Mouse (Mus musculus) heart, adult 8-10 months (tissue): ENCODE data around the gene BC035947. TPM values are rescaled to one million over a fixed set of nuclear protein-coding genes. Genes with fewer than 3 reads are reported as not detected.
A peak's percentile ranks its signal among the peaks of the same experiment; 100 is the strongest.
"Not testable (repeated sequence)": the region's sequence is repeated elsewhere in the genome, so short reads cannot be mapped to it uniquely, and the experiment has no call there.

Experiments used
- DNase-seq: peaks from one replicate; pipeline ENCODE4 v3.0.0; 2022; ENCODE audit warnings: low spot score
- total RNA-seq, 4 experiments: library from RNA; stranded (reverse); gene quantifications; 2 replicates each; pipeline ENCODE4 v1.2.4; 2022

The BC035947 gene
- not detected for total RNA-seq

DNA sequence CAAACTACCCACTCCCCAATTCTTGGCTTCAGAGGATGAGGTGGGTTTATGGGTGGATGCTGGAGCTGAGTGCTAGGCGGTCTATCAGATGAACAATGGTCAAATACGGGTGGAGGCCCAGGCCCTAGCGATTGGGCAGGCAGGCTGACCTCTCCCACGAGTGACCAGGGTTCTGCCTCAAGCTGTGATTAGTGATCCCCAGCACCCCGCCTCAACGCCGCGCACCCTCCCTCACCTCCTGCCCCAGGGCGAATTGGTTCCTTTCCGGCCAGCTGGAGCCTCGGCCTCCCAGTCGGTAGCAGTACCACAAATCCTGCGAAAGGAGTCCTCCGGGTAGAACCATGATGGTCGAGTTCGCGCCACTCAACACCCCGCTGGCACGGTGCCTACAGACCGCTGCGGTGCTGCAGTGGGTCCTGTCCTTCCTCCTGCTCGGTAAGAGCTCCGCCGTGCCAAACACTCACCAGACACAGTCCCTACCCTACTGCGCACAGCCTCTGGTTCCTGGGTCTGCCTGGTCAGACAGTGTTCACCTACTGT is at the start of gene BC035947:
BC035947 (minus strand) TSS at position 538 of the 540 bp plus-strand sequence.
- DNase-seq = no peak

DNA sequence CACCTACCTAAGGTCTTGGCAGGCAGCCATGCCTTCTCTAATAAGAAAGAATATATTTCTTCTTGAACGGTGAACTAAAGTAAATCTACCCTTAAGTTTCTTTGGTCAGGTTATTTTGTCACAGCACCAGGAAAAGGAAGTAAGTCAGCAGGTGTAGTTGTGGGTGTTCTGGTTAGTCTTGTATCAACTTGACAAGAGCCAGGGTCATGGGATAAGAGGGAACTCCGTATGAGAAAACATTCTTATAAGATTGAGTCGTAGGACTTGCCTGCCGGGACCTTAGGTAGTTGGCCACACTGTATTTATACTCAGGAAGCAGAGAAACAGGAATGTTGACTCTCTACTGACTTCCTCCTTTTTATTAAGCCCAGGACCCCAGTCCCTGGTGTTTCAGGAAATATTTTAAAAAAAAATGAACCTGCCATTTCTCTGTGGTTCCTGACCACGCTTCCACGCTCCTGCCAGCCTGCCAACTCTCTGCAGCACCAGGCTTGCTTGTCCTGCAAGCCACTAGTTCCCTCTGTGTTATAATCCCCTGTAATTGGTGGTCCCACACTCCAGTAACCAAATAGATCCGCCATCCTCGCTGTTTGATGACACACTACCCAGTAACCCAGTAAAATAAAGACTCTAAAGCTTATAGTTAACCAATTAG is 42.2 kb upstream of the BC035947 start:
- DNase-seq = no peak

DNA sequence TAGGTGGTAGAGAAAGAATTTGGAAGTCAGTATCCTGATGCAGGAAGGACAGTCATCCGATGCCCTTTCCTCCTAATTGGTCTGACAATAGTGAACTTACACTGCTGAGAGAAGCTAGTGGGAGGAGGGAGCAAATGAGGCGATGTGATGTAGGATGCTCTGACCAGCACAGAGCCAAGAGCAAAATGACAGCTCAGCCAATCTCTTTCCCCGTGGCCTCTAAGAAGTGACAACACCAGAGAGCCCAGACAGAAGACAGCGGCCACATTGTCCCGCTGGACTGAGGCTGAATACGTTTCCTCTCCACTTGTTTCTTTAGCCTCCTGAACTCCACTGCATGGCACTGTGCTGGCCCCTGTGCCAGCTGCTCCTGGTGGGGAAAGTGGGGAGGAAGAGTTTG is 37.0 kb upstream of the BC035947 start:
- DNase-seq = no peak

DNA sequence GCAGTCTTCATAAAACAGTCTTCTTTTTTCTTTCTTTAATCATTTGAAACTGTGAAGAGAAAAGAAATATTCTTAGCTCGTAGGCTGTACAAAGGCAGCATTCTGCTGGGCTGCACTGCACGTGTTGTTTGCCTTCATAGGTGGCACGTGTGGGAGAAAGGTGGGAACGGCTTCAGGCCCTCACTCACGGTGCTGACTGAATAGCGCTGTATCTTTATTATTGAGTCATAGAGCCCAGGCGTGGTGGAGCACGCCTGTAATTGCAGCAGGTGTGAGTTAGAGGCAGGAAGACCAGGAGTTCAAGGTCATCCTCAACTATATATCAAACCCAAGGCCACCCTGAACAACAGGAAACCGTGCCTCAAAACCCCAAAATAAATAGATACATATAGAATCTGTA is 34.3 kb upstream of the BC035947 start:
- no peak for DNase-seq

DNA sequence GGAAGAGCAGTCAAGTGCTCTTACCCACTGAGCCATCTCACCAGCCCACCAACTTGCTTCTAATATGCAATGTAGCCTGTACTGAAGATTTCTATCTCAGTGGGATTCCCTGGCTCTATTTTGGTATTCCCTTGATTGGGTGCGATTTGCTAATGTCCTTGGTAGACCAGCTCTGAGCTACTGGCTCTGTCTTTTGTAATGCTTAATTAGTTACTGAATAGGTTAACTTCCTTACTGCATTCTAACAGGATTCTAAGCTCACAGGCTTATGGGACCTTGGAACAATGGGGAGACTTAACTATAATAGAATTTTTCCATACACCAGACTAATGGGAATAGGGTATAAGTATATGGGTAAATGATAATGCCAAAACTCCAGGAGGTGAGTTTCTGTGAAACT is 31.7 kb upstream of the BC035947 start:
- DNase-seq = not testable (repeated sequence)

DNA sequence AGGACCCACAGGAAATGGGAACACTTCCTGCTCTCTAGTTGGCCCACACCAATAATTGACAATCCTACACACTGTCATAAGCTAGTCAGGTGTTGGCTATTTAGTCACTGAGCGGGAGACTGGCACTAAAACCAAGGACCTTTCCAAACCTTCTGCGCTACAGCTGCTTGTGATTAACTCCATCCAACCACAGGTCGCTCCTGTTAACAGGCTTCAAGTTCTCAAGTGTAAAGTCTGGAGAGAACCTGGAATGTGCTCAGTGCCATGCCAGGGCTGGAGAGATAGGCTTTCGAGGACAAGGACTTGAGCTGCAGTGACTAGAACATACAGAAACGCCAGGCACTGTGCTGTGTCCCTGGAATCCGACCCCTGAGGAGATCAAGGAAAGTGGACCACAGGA is 27.2 kb upstream of the BC035947 start:
- no peak for DNase-seq

DNA sequence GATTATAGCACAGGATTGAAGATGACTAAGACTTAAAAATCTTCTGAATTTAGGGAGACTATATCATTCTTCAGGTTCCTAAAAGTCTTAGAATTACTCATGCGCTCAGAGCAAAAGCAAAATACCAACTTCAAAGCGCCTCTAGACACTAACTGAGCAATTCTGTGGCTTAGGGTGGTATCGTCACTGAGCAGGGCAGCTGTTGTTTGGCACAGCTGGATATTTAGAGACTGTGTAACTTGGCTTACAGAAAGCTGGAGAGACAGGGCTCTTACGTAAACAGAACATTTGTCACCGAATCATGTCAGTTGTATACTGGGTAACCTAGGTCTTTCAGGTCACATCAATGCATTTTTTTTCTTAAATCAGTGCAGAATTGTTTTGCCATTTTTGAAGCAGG is 26.4 kb upstream of the BC035947 start:
- no peak for DNase-seq

DNA sequence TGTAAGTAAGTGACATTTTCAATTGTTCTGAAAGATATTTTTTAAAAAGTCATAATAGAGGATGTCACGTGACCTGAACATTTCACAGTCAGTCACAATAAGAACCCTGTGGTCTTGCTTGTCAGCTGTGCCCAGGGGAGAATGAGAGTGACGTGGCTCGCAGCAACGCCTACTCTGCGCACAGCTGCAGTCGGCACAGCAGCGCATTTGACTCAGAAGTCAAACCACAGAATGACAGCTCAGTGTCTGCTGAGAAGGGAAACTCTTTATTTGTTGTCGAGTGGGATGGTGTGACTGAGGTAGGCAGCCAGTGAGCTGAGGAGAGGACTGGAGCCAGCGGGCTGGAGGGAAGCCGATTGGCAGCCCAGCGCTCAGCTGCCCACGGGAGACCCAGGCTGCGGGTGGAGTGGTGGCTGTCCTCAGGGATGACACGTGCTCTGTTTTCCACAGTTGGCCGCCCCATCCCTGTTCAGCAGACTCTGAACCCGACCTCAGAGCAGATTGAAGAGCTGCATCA is 25.6 kb upstream of the BC035947 start:
- DNase-seq = peak; percentile 54

DNA sequence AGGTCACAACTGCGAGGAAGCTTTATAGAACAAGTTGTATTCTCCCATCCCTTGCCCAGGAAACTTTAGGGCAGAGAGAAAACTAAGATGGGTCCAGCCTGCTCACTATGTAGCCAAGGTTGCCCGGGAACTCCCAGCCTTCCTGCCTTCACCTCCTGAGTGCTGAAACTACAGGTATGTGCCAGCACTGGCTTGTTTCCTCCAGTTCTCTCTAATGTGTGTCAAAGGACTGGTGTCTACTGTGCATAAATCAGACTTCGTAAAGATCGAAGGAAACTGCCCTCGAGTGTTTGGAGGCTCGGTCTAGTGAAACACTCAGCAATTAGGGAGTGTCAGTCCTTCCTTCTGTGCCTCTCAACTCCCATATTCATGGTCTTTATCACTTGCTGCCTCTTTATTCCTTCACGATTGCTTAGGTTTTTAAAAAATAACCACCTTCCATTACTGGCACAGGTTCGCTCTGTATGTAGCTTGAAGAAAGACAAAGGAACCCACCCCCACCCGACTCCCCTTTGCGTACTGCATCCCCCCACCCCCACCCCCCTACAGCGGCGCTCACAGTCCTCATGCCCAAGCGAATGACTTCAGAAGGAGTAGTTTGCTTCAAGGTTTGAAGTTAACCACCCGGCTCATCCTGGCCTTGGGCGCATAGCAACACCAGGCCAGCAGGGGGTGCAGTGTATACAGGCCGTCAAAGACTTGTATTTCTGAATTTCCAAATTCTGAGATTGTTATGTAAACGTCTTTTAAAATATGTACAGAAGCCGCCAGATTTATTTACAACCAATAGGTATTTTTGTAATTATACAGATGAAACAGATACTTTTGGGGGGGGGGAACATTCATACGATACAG is 24.6 kb upstream of the BC035947 start:
- peak; percentile 44 for DNase-seq

DNA sequence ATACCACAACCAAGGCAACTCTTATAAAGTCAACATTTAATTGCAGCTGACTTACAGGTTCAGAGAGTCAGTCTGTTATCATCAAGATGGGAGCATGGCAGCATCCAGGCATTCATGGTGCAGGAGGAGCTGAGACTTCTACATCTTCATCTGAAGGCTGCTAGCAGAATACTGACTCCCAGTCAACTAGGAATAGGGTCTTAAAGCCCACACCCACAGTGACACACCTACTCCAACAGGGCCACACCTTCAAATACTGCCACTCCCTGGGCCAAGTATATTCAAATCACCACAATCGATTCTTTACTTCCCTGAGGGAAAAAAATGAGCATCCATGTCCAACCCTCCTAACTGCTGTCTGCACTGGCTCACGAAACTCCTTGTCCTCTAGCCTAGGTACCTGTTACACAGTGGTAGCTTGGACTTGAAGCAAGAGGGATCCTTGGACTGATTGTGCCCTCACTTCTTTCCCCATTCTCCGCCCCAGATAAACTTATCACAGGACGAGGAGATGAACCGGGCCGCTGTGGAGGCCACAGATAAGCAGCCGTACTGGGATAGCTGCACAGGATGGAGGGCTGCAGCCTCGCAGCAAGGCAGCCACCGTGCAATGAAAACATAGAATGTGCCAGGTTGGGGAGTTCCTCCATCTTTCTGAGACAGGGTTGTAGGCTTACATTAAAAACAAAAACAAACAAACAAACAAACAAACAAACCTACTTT is 22.6 kb upstream of the BC035947 start:
- no peak for DNase-seq

DNA sequence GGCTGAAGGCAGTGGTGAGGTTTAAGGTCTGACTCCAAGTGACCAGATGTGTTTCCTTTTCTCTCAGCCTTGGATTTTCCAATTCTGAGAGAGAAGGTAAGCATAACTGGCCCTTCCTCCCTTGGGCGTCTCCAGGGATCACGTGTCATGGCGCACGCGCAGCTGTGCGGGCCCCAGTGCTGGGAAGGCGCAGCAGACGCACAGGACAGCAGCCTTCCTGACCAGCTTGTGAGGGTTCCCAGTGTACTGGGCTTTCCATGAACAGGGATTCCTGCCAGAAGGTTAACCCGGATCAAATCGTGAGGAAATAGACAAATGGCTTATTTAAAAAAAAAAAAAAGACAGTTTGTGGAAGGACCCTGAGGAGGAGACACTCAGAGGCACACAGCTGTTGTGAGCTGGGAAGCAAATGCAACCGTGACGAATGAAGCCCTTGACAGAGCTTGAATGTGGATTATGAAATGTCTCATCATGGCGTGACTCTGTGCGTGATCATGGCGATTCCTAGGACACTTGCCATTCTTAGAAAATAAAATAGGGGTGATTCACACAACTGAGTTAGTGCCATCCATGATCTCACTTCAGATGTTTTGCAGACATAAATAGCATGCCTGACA is 20.3 kb upstream of the BC035947 start:
- no peak for DNase-seq

DNA sequence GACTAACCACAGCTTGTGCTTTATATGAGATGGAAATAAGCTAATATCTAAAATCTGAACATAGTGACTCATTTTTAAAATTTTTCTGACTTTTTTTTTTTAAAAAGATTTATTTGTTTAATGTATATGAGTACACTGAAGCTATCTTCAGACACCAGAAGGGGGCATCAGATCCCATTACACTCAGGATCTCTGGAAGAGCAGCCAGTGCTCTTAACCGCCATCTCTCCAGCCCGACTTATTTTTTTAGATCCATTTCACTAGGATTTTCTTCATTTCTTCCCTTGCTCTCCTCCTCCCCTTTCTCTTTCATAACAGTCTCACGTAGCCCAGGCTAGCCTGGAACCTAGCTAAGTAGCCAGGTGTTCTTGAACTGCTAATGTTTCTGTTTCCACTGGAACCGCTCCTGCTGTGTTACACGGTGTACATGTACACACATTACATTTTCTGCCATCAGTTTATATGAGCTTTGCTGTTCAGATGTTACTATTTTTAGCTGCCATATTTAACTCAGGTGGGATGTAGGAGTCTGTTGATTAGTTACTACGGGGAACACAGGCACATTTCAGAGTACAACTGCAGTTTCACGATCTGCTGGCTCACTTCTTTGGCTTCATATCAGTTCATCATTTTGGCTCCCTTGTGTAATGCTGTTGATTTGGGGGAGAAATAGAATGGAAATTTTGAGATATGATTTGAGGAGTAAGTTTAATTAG is 18.7 kb upstream of the BC035947 start:
- no peak for DNase-seq

DNA sequence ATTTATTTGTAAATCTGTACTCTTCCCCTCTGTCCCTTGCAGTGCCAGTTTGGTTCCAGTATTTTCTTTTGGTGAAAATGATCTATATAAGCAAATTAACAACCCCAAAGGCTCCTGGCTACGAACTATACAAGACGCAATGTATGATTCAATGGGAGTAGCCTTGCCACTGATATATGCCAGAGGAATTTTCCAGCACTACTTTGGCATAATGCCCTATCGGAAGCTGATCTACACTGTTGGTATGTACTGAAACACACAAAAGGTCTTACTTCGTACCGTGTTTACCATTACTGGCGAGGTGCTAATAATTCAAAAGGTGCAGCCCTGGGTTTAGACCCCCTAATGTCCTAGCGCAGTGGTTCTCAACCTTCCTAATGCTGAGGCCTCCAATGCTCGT is 17.1 kb upstream of the BC035947 start:
- no peak for DNase-seq

DNA sequence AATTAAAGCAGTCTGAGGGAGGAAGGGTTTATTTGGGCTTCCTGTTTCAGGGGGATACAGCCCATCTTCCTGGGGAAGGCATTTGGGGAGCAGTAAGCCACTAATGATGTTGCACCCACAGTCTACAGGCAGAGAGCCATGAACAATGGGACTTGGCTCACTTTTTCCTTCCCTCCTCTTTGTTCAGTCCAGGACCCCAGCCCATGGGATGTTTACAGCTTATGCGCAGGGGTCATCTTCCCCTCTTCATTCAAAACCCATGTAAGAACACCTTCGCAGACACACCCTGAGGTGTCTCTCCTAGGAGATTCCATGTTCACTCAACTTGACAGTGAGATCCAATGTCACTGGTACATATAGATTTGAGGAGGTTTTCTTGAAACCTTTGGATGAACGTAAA is 16.4 kb upstream of the BC035947 start:
- no peak for DNase-seq

DNA sequence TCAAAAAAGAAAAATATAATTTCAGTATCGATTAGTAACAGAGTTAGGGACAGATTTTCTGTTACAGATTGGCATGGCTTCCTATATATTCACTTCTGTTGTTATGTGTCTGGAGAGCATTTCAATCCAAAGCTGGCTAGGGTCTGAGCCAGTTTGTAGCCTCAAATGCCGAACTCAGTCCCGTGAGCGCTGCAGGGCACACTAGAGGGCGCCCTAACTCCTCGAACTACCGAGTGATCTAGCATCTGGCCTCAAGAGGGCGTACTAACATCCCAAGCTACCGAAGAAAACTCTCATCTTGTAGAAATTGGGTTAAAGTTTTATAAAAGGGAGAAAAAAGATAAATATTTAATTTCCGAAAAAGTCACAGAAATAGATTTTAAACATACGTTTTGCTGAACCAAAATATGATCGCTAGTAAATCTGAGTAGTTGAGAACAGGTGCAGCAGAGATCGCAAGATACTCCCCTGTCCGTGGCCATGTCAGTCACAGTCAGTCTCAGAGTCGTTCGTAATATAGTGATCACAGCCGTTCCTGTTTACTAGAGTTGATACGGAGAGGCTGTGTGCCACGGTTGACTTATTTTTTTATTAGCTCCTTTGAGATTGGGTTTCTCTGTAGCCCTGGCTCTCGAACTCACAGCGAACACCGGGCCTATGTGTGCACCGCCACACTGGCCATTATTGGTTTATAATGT is 13.4 kb upstream of the BC035947 start:
- DNase-seq = no peak

DNA sequence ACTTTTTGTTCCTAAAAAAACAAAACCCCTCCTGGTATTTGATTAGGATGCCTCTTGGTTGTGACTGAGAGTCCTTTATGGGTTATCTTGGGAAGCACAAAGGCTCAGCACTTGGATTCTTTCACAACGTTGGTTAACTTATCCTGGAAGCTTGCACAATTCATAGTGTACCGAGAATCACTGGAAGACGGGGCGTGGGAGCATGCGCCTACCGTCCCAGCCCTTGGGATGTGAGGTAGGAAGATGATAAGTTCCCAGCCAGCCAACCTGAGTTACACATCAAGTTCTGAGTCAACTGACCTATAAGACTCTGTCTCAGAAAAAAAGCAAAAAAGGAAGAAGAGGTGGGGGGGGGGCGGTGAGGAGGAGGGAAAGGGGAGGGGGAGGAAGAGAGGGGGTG is 6.9 kb upstream of the BC035947 start:
- DNase-seq = no peak

DNA sequence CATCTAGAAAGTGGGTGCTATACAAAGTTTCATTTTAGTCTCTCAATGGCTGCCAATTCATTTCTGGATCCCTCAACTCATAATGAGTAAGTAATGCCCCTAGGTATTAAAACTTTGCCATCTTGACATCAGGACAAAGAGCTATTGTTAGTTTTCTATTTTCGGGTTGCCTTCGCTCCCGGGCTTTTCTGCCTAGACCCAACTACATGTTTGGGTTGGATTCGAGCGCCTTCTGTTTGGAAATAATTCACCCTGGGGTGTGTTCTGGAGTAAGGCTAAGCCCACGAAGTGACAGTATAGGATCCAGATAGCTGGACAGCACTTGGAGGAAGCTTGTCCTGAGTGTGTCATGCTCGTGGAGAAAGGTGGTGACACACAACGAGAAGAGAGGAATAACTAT is 798 bp upstream of the BC035947 start:
- no peak for DNase-seq

DNA sequence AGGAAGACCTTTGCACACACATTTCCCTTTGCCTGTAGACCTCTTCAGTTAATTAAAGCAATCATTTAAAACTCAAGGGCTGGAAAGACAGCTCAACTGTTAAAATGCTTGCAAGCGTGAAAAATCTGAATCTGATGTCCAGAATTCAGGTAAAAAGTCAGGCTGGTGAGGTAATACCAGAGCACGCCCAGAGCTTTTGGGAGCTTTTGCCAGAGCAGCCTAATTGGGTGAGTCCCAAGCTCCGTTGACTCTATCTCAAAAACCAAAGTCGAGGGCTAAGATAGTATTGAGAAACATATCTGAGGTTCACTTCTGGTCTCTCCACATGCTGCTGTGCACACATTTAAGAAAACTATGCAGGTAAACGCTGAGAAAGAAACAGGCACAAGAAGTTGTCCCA is 1.1 kb downstream of the BC035947 start, which contains the start of gene Mogat1:
Mogat1 (plus strand) TSS at position 130 of the 400 bp plus-strand sequence.
- no peak for DNase-seq

DNA sequence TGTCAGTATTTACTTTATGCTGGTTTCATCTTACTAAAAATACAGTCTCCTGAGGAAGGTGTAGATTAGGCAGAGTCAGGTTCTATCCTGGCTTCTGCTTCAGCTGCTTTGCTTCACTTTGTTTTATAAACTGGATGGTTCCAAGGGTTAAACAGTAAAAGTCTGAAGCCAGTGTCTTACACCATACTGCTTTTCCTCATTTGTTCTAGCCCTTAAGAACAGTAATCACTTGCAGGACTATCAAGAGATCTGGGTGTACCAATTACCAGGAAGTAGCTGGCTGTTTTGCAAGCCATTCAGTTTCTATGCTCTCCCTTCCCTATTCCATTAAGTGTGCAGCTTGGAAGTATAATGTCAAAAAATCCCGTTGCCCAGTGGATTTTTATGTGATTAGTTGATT is 4.8 kb downstream of the BC035947 start:
- no peak for DNase-seq

DNA sequence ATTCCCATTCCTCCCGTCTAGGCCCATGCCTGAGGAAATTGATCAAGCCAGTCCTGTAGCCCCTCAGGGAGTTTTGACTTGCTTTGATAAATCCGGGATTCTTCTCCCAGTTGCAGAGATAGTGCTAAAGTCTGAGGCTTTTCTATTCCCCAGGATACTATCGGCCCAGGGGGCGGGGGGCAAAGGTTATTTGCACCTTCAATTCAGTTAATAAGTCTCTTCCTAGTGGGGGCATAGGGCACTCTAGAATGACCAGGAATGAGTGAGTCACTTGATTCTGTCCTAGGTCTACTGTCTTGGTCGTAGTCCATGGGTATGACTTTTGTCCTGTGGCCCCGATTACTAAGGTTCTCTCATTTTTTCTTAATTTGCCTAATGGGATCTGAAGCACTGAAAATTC is 9.4 kb downstream of the BC035947 start:
- DNase-seq = no peak
